Comparison of ENCODE assay signal across 14 mouse cellular contexts in the genomic region with DNA sequence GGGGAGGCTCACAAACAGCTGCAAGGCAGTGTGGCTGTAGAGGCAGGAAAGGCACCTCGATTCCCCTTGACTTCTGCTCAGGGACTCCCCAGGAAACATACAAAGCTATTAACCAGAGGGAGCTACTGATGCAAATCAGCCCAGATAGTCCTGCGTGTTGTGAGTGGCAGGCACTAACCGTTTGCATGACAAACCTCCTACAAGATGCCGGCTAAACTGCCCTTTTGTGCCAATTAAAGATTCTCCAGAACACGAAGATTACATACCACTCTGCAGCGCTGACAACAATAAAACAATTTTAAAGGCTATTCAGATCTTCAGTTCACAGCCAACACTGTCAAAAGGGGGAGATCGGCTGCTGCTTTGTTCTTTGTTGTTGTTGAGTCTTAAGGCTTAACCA.
DNase-seq lines count a peak whose midpoint lies in the region; ATAC-seq lines count a peak whose summit lies in the region.
"Had no signal": no experiment of that assay in that cellular context is flagged by ENCODE, and none has a peak within 500 bp of the region (broad histone marks: within the 10 kb centered on the region; RNA-seq: fewer than 3 reads in every experiment).

No protein-coding gene starts in this region.

- no peak overlapping the region for H3K4me3 ChIP-seq in heart, embryonic 11.5 days (ENCODE audit: low read depth, low read length)
- H3K4me3 ChIP-seq in forebrain, embryonic 11.5 days (ENCODE audit: low read depth, low read length), result no peak overlapping the region
- no peak overlapping the region for H3K4me3 ChIP-seq in midbrain, embryonic 10.5 days
- H3K4me3 ChIP-seq: erythroblast, embryonic 14.5 days; intestine, embryonic 15.5 days; left cerebral cortex, adult 2 months; liver, embryonic 15.5 days; myocyte had no signal

- DNase-seq in heart, postnatal 4 days, result no peak
- peak; percentile 38 to 42 for DNase-seq in B cell, adult 2 months
- no peak for DNase-seq in forebrain, embryonic 11.5 days (ENCODE audit: low spot score)
- no peak for DNase-seq in midbrain, embryonic 10.5 days (ENCODE audit: low spot score)
- DNase-seq in layer of hippocampus, adult 9-10 months (ENCODE audit: low spot score), result no peak
- DNase-seq in cerebellum, adult 11 months, result no peak
- DNase-seq in cerebellum, postnatal 4 days (ENCODE audit: low spot score in 2 of 2), result no peak
- DNase-seq: cerebellum, adult 11-12 months had no signal

- no peak for ATAC-seq in heart, embryonic 11.5 days (replicated peaks; ENCODE audit: insufficient number of reproducible peaks, low FRiP score, low TSS enrichment)
- no peak for ATAC-seq in forebrain, embryonic 11.5 days (replicated peaks; ENCODE audit: low FRiP score)
- ATAC-seq: intestine, embryonic 15.5 days had no signal

- H3K4me1 ChIP-seq in heart, embryonic 11.5 days (ENCODE audit: control insufficient read depth, insufficient read depth, low read length), result peaks cover 84% of the 10 kb centered on the region
- H3K4me1 ChIP-seq in forebrain, embryonic 11.5 days (replicated peaks; ENCODE audit: control insufficient read depth, insufficient read depth, low read length), result peaks cover 51% of the 10 kb centered on the region
- H3K4me1 ChIP-seq in midbrain, embryonic 10.5 days, result peaks cover 90% of the 10 kb centered on the region

- H3K9ac ChIP-seq in heart, embryonic 11.5 days (ENCODE audit: low read depth, low read length), result no peak overlapping the region
- H3K9ac ChIP-seq in forebrain, embryonic 11.5 days (ENCODE audit: low read length), result peak overlapping the region; percentile 20; the same call in 1 of the 2 replicates
- H3K9ac ChIP-seq: intestine, embryonic 15.5 days; liver, embryonic 15.5 days had no signal

- 0 out of 2 replicates have a peak overlapping the region, but pooled peaks have one; percentile 16 for H3K27ac ChIP-seq in heart, embryonic 11.5 days (ENCODE audit: low read depth, low read length)
- peak overlapping the region; percentile 37; the same call in 1 of the 2 replicates for H3K27ac ChIP-seq in forebrain, embryonic 11.5 days (ENCODE audit: low read depth, low read length)
- peak overlapping the region; percentile 77 for H3K27ac ChIP-seq in midbrain, embryonic 10.5 days (replicated peaks)
- H3K27ac ChIP-seq: intestine, embryonic 15.5 days; left cerebral cortex, adult 2 months; liver, embryonic 15.5 days had no signal

- no peaks in the 10 kb centered on the region for H3K27me3 ChIP-seq in heart, embryonic 11.5 days (ENCODE audit: control insufficient read depth, insufficient read depth, low read length)
- H3K27me3 ChIP-seq in forebrain, embryonic 11.5 days (ENCODE audit: control insufficient read depth, insufficient read depth, low read length), result no peaks in the 10 kb centered on the region
- no peaks in the 10 kb centered on the region for H3K27me3 ChIP-seq in midbrain, embryonic 10.5 days (ENCODE audit: low read depth, poor library complexity, severe bottlenecking)
- H3K27me3 ChIP-seq: intestine, embryonic 15.5 days; liver, embryonic 15.5 days had no signal

- no peaks in the 10 kb centered on the region for H3K9me3 ChIP-seq in heart, embryonic 11.5 days (replicated peaks; ENCODE audit: control insufficient read depth, low read length)
- H3K9me3 ChIP-seq in forebrain, embryonic 11.5 days (ENCODE audit: control insufficient read depth, low read length), result no peaks in the 10 kb centered on the region
- no peaks in the 10 kb centered on the region for H3K9me3 ChIP-seq in midbrain, embryonic 10.5 days (replicated peaks)
- H3K9me3 ChIP-seq: intestine, embryonic 15.5 days; liver, embryonic 15.5 days had no signal

- no peaks in the 10 kb centered on the region for H3K36me3 ChIP-seq in heart, embryonic 11.5 days (ENCODE audit: control insufficient read depth, insufficient read depth, low read length)
- H3K36me3 ChIP-seq in forebrain, embryonic 11.5 days (ENCODE audit: control insufficient read depth, insufficient read depth, low read length), result no peaks in the 10 kb centered on the region
- peaks cover 34% of the 10 kb centered on the region for H3K36me3 ChIP-seq in midbrain, embryonic 10.5 days
- H3K36me3 ChIP-seq: intestine, embryonic 15.5 days; liver, embryonic 15.5 days had no signal

- no peak overlapping the region for H3K4me2 ChIP-seq in heart, embryonic 11.5 days
- no peak overlapping the region for H3K4me2 ChIP-seq in forebrain, embryonic 11.5 days (ENCODE audit: low read depth, low read length, severe bottlenecking)
- H3K4me2 ChIP-seq: intestine, embryonic 15.5 days; liver, embryonic 15.5 days had no signal

- WGBS in heart, embryonic 11.5 days (ENCODE audit: insufficient replicate concordance), result 24% methylated on average over 7 of the region's 7 CpGs
- WGBS in forebrain, embryonic 11.5 days, result 5% methylated on average over 7 of the region's 7 CpGs
- 13% methylated on average over 7 of the region's 7 CpGs for WGBS in midbrain, embryonic 10.5 days

Comparison
In these comparisons a context has a peak if more than half of its experiments do, and no peak if none do; other contexts are left out.
1. H3K27ac ChIP-seq: peak in every context shown above with its lines; median percentile 77 in midbrain, embryonic 10.5 days; 37 in forebrain, embryonic 11.5 days; 16 in heart, embryonic 11.5 days.
2. DNase-seq: peak in B cell, adult 2 months (2 of 2); none in heart, postnatal 4 days (single experiment), forebrain, embryonic 11.5 days (single experiment), midbrain, embryonic 10.5 days (single experiment), layer of hippocampus, adult 9-10 months (single experiment), cerebellum, adult 11 months (single experiment) and cerebellum, postnatal 4 days (0 of 2).